Mouse (Mus musculus) cerebellum, postnatal 25 days (tissue): Measurements from ENCODE around the gene Cacul1.

Source experiments
- DNase-seq, 2 experiments: peaks; one replicate each; pipeline ENCODE4 v3.0.0; 2021; ENCODE audit warnings: mixed read lengths in 2 of 2

Gene Cacul1

GRCm38 (mm10) chr19:60529302-60529701 lies 51.5 kb downstream of the Cacul1 start:
- no peak for DNase-seq

- no peak for DNase-seq
These were observed 52.2 kb downstream of the Cacul1 start for GRCm38 (mm10) chr19:60528602-60529001.

DNA sequence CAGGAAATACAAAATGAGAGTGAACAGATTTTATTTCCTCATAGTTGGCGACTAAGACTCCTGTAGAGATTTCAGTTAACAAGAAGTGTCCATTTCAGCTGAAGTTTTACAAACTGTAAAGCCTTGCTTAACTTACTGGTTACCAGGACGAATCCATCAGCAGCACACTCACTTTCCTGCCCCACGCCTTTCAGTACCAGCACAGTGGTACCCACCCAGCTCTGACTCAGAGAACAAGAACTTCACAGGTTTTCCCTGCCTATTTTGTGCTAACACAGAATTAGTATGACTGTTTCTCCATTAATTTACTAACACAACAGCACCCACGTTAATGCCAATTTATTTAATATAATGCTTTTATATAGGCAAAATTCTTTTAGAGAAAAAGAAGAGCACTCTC lies 53.9 kb downstream of the Cacul1 start:
- DNase-seq, result no peak

DNA sequence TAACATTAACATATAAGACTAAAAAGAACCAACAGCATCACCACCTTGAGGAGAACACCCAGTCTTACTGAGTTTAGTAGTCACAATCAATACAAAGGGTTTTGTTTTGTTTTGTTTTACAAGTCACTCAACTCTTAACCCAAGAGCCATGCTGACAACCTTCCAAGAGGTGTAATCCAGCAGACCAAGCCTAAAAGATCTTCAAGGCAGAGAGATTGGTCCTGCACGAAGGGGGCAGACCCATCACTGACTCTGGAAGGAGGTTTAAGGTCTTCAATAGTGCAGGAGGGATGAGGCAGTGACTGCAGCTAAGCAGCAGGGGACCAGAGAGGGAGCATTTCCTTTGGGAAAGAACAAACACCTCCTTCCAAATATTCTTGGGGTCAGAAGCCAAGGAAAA lies 55.7 kb downstream of the Cacul1 start:
- no peak for DNase-seq

DNA sequence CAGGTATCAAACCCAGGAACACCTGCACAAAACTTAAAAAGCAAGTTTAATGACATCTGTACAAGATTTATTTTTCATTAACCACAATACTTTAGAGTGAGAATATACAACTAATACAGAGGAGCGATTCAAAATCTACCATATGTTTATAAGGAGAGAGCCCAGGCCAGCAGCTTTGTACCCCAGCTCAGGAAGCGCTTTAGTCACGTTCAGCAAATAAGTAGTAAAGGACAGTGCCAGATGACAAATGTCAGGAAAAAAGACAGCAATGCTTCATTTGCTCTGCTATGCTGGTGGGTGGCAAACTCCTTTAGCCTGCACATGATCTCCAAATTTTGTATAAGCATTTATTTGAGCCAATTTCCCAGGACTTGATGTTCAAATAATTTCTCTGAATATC lies 56.1 kb downstream of the Cacul1 start:
- no peak for DNase-seq

- DNase-seq, result no peak
These were observed 60.7 kb downstream of the Cacul1 start for GRCm38 (mm10) chr19:60520131-60520530.

DNA sequence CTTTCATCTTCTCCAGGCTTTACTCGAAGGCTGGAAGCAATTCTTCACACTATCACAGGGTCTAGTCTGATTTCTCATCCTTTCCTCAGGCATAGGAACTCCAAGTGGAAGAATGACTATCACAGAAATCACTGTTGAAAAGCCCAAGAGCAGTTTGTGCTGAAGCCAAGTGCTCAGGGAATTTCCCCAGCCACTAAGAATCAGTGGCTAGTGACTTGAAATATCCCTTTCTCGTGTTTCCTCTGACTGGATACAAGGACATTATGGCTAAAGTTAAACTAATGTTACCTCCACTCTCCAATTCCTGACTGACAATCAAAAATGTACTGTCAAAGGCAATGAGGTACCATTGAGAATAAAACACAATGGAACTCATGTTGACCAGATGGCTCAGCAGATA lies 65.8 kb downstream of the Cacul1 start:
- no peak for DNase-seq

- no peak for DNase-seq
These were observed 67.4 kb downstream of the Cacul1 start for GRCm38 (mm10) chr19:60513431-60513830.

DNA sequence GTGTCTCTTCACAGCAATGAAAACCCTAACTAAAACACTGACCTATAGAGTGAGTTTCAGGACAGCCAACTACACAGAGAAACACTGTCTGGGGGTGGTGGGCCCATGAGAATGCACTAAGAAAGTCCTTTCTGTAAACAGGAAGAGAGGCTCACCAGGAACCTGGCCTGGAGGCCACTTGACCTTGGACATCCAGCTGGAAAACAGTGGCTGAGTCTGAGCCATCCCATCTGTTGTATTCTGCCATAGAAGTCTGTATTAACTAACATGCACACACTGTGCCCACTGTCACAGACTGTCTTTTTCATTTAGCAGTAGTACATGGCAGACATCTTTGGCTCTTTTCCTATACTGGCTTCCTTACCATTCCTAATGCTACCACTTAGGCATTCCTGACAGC lies 80.6 kb downstream of the Cacul1 start:
- DNase-seq, result no peak

GRCm38 (mm10) chr19:60497171-60497570 lies 83.7 kb downstream of the Cacul1 start:
- DNase-seq, result no peak

DNA sequence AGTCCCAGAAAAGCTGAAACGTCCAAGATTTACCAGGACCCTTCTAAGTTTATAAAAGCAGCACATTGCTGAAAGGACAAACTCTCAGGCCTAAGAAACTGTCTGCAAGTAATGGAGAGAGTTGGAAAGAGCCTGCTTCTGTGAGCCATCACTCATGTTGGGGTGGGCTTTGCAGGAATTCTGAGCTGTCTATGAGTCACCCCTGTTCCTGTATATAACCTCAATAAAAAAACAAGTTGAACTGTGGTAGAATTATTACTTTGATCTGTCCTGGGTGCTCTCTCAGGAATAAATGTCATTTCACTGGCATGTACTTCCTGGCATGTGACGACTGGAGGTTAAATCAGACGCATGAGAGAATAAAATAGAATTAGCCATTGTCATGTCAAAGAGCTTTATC lies 85.1 kb downstream of the Cacul1 start:
- DNase-seq, result no peak

GRCm38 (mm10) chr19:60489566-60489965 lies 91.3 kb downstream of the Cacul1 start:
- DNase-seq, result peak; percentile 12 to 17

DNA sequence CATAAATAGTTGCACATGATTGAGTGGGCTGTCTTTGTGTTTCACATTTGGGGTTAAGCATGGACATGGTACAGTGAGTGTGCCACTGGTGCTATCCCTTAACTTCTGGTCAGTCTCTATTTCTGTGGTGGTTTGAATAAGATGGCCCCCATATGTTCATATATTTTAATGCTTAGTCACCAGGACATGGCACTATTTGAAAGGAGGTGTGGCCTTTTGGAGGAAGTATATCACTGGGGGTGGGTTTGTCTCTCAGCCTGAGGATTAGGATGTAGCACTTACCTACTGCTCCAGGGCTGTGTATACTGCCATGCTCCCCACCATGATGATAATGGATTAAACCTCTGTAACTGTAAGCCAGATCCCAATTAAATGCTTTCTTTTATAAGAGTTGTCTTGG lies 95.6 kb downstream of the Cacul1 start:
- DNase-seq, result no peak

- DNase-seq, result no peak
These were observed 102.0 kb downstream of the Cacul1 start for GRCm38 (mm10) chr19:60478859-60479258.

- DNase-seq, result no peak
These were observed 103.0 kb downstream of the Cacul1 start for GRCm38 (mm10) chr19:60477788-60478187.
